Mouse (Mus musculus): Measurements from ENCODE around the gene Tmem240. TPM values are rescaled to one million over a fixed set of nuclear protein-coding genes. Genes with fewer than 3 reads are reported as not detected.
"Not testable (repeated sequence)": the region's sequence is repeated elsewhere in the genome, so short reads cannot be mapped to it uniquely, and the experiment has no call there.

Gene Tmem240
- total RNA-seq, 4 experiments from 2014 or later, result 0.90 to 1.2 (median 1.1) TPM

- DNase-seq, result peak; percentile 22
These were observed 527 bp downstream of the Tmem240 start for GRCm38 (mm10) chr4:155734951-155735702.

GRCm38 (mm10) chr4:155735788-155736187 lies 1.2 kb downstream of the Tmem240 start:
- DNase-seq, result no peak

- no peak for DNase-seq
These were observed 1.8 kb downstream of the Tmem240 start for GRCm38 (mm10) chr4:155736421-155736820.

- no peak for DNase-seq
These were observed 3.7 kb downstream of the Tmem240 start for GRCm38 (mm10) chr4:155738262-155738661.

- DNase-seq, result no peak
These were observed 4.6 kb downstream of the Tmem240 start for GRCm38 (mm10) chr4:155739152-155739551.

GRCm38 (mm10) chr4:155739741-155740636 lies 5.4 kb downstream of the Tmem240 start:
- no peak for DNase-seq

- DNase-seq, result not testable (repeated sequence)
These were observed 6.1 kb downstream of the Tmem240 start for GRCm38 (mm10) chr4:155740681-155741080.

GRCm38 (mm10) chr4:155742684-155743083 lies 8.1 kb downstream of the Tmem240 start:
- no peak for DNase-seq

- no peak for DNase-seq
These were observed 9.9 kb downstream of the Tmem240 start for GRCm38 (mm10) chr4:155744474-155744873.

GRCm38 (mm10) chr4:155745136-155745535 lies 10.5 kb downstream of the Tmem240 start:
- DNase-seq, result no peak

GRCm38 (mm10) chr4:155746036-155746548 lies 11.5 kb downstream of the Tmem240 start:
- no peak for DNase-seq

GRCm38 (mm10) chr4:155746575-155747490 lies 12.2 kb downstream of the Tmem240 start:
- DNase-seq, result no peak

GRCm38 (mm10) chr4:155757011-155757410 lies 22.4 kb downstream of the Tmem240 start:
- no peak for DNase-seq

GRCm38 (mm10) chr4:155759862-155760612 lies 25.4 kb downstream of the Tmem240 start:
- no peak for DNase-seq

GRCm38 (mm10) chr4:155760613-155761355 lies 26.2 kb downstream of the Tmem240 start, which contains the start of gene Atad3a:
Gene Atad3a, minus strand, starts transcription at chr4:155761093.
- peak; percentile 96 for DNase-seq

- DNase-seq, result no peak
These were observed 26.9 kb downstream of the Tmem240 start for GRCm38 (mm10) chr4:155761356-155762099.

GRCm38 (mm10) chr4:155762357-155762756 lies 27.8 kb downstream of the Tmem240 start:
- no peak for DNase-seq

GRCm38 (mm10) chr4:155769496-155769879 lies 34.9 kb downstream of the Tmem240 start:
- peak; percentile 49 for DNase-seq

GRCm38 (mm10) chr4:155769880-155770512 lies 35.4 kb downstream of the Tmem240 start:
- DNase-seq, result peak; percentile 86

Measured in adrenal gland, adult 8-10 months (tissue).